Mouse (Mus musculus) cerebellum, adult 2 months (tissue): ENCODE data around the gene Map2k5. TPM values are rescaled to one million over a fixed set of nuclear protein-coding genes. Genes with fewer than 3 reads are reported as not detected.
A peak's percentile ranks its signal among the peaks of the same experiment; 100 is the strongest.

Experiments
- DNase-seq, 2 experiments: peaks; one replicate each; pipeline ENCODE4 v3.0.0; 2021
- H3K27ac ChIP-seq: fragments of 200-500 bp; 2 replicates; pipeline ENCODE4 v1.5.1; 2012; ENCODE audit warnings: low read length, control low read depth, inconsistent platforms; ENCODE audit not compliant: insufficient read depth
- H3K27me3 ChIP-seq: fragments of 200-500 bp; 2 replicates; pipeline ENCODE4 v1.6.1; 2012; ENCODE audit warnings: inconsistent platforms, mild to moderate bottlenecking, low read length, moderate library complexity; ENCODE audit not compliant: control insufficient read depth, insufficient read depth
- H3K4me1 ChIP-seq: fragments of 200-500 bp; 2 replicates; pipeline ENCODE4 v1.6.1; 2011; ENCODE audit warnings: low read length; ENCODE audit not compliant: control insufficient read depth, insufficient read depth
- H3K4me3 ChIP-seq: fragments of 200-500 bp; replicated peaks from 2 replicates; pipeline ENCODE3; 2011; ENCODE audit warnings: mild to moderate bottlenecking, low read depth, low read length, control low read depth; ENCODE audit not compliant: insufficient read depth
- CTCF ChIP-seq: fragments of 200-500 bp; IDR thresholded peaks from 2 replicates; pipeline ENCODE4 v1.5.1; 2011; ENCODE audit warnings: low read depth, mild to moderate bottlenecking, control low read depth, low read length, moderate library complexity, borderline replicate concordance; ENCODE audit not compliant: insufficient read depth
- POLR2A ChIP-seq: fragments of 200-500 bp; IDR thresholded peaks from 2 replicates; pipeline ENCODE4 v1.6.1; 2011; ENCODE audit warnings: low read length, control low read depth, borderline replicate concordance; ENCODE audit not compliant: insufficient read depth
- WGBS: fragments of 180-500 bp; shearing (Covaris S2); methylation state at CpG from one replicate; pipeline ENCODE4 v1.1.7; 2018; 5-methylcytosine and 5-hydroxymethylcytosine counted together
- polyA plus RNA-seq: library from polyadenylated mRNA; depleted of rRNA; stranded (reverse); fragments of >200 nt; gene quantifications from 2 replicates; pipeline ENCODE4 v1.2.3, GENCODE M21; 2012

Gene Map2k5
- polyA plus RNA-seq, 1 experiment: 36.2 TPM

DNA sequence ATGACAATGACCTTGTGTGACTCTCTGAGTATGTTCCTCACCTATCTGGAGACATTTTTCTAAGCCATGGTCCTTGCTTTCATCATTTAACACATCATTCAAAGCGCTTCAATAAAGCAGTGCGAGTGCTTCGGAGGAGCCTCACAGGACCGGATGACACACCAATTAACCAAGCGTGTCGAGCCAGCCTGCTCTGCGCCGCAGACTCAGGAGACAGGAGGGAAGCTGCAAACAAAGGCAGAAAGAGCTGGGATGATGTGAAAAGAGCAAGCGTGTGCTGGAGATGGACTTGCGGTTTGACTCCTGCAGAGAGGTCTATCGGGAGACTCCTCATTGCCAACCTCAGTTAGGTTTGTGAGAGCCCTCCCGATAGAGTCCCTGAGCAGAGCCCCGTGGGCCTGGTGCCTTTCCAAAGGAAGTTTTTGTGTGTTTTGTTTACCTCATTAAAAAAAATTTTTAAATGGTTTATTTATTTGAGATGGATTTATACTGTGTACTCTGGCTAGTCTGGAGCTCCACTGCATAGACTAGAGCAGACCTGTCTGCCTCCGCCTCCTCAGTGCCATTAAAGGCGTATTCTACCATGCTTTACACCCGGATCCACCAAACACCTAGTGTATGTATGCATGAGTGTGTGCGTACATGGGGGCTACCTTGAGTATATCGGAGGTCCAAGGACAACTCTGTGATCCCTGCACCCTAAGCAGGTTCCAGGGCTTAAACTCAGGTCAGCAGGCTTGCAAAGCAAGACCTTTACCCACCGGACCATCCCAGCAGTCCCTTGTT, 126.7 kb downstream of the Map2k5 start:
- Histone ChIP-seq H3K27me3 (no peaks in the 10 kb centered on the region), H3K27ac (no peak overlapping the region), H3K4me1 (no peaks in the 10 kb centered on the region), H3K4me3 (no peak overlapping the region)
- TF ChIP-seq POLR2A (no peak), CTCF (no peak)
- DNase-seq: peak in 1 of 2 experiments; percentile 28
- WGBS: 58% methylated on average over 19 of the region's 19 CpGs

DNA sequence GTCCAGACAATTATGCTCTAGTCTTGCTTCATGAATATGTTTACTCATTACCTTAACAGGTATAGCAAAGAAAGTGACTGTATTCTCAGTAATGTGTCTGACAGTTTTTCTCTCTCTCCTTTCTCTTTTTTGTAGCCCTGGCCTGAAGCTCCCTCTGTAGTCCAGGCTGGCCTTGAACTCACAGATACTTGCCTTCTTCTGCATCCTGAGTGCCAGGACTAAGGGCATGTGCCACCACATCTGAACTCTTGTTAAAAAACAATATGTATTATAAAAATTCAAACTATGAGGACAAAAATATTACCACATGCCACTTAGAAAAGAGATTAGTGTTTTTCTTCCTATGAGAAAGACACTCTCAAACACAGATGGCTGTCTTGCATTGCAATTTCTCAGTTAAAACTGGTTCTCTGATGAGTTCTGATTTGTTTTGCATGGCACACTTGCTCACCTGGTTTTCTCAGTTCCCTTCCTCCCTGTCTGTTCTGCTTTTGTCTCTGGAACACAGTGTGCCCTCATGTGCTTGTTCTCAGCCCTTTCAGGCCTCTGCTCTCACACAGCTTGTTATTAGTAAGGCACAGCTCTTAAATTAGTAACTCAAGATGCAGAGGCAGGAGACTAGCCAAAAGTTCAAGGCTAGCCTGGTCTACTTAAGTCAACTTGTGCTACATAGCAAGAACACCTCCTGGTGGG, 129.5 kb downstream of the Map2k5 start:
- H3K27me3 ChIP-seq: no peaks in the 10 kb centered on the region
- no peaks in the 10 kb centered on the region for H3K4me1 ChIP-seq
- DNase-seq: no peak
- no peak overlapping the region for H3K27ac ChIP-seq
- no peak overlapping the region for H3K4me3 ChIP-seq
- TF ChIP-seq CTCF: no peak
- TF ChIP-seq POLR2A: no peak

DNA sequence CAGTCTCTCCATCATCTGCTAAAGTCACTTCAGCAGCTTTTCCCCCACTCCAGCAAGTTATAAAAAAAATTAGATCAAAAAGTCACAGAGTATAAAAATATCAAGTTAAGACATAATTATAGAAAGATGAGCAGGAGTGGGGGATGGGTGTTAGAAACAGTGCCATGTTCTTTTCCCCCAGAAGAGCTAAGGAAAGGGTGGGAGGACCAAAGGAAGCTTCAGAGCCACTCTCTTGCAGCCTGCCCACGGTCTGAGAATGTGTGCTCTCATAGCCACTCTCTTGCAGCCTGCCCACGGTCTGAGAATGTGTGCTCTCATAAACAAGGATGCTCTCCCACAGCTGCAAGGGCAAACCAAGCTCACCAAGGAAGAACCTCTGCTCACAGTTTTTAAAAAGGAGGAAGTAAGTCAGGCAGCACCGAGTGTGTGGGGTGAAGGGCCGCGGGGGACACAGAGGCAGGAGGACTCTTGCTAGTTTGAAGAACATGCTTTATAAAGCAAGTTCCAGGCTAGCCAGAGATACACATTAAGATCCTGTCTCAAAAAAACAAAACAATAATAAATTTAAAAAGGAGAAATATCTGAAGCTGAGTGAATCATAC, 131.0 kb downstream of the Map2k5 start:
- WGBS: 59% methylated on average over 5 of the region's 5 CpGs
- no peak overlapping the region; the same call in 1 of the 2 replicates for H3K27ac ChIP-seq
- no peak for TF ChIP-seq CTCF
- TF ChIP-seq POLR2A: no peak
- H3K27me3 ChIP-seq: no peaks in the 10 kb centered on the region
- no peak for DNase-seq
- no peak overlapping the region for H3K4me3 ChIP-seq
- no peaks in the 10 kb centered on the region for H3K4me1 ChIP-seq

DNA sequence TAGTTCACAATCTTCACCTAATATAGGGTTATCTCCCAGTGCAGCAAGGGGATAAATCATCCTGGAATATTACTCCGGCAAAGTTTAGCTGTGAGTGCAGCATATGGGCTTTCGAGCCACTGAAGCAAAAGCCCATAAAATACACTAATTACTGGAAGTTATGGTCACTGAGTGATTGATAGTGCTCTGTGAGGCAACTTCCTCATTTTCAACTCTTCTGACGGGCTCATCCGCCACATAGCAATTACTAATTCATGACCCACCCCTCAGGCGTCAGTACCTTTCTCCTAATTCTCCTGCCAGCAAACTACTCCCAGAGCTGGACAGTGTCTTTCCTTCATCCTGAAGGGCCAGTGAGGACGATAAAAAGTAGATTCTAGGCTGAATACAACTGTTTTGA, 135.7 kb downstream of the Map2k5 start:
- no peak for TF ChIP-seq POLR2A
- TF ChIP-seq CTCF: no peak
- Histone ChIP-seq H3K4me3 (no peak overlapping the region), H3K27ac (no peak overlapping the region), H3K4me1 (no peaks in the 10 kb centered on the region), H3K27me3 (no peaks in the 10 kb centered on the region)
- no peak for DNase-seq
- 85% methylated on average over 6 of the region's 6 CpGs for WGBS

DNA sequence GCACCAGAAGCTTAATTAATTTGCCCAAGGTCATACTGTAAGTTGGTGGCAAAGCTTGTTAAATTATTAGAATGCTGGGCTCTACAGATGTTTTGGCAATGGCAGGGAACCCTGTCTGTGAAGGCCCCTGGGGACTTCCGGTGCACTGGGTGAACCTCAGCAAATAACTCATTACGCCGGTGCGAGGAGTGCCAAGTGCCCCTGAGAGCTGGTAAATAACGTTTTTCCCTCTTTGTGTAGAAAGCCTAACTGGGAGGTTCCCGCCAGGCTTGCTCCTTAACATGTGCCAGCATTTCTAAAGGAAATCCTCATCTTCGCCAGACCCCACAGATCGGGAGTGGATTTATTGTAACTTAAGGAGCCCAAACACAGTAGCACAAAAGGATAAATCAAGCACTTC, 136.5 kb downstream of the Map2k5 start:
- Histone ChIP-seq H3K4me3 (no peak overlapping the region), H3K4me1 (no peaks in the 10 kb centered on the region), H3K27ac (no peak overlapping the region), H3K27me3 (no peaks in the 10 kb centered on the region)
- no peak for TF ChIP-seq CTCF
- TF ChIP-seq POLR2A: no peak
- no peak for DNase-seq
- WGBS: 43% methylated on average over 8 of the region's 8 CpGs

DNA sequence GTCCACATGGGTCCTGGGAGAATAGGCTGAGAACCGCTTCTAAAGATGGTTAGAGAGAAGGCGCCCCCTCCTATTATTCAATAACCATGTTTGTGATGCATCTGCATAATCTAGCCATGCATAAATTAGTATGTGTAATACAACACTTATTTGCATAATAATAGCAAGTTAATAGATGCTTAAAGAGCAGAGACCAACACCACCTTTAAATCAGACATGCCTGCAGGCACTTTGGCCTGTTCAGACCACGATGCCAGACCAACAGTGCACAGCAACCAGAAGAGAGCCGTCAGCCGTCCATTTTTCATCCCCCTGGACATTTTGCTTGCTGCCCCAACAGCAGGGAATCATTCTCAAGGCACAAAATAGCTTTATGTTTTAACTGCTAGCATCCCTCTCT, 143.3 kb downstream of the Map2k5 start:
- DNase-seq: no peak
- 57% methylated on average over 5 of the region's 5 CpGs for WGBS
- H3K27ac ChIP-seq: no peak overlapping the region

DNA sequence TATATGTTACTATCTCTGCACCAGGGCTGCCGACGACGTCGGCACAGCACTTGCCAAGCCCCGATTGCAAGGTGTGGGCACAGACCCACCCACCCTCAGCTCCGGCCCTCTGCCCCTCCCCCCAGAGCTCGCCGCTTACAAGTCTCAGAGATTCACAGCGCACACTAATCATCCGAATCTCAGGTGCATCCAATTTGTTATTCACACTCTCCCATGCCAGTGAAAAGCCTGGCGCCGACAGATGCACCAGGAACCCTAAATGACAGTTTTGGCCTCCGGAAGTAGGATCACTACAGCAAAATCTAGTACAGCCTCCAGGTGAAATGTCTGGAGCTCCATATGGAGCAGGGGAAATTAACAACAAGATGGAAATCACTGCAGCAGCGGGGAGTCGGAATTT, 147.4 kb downstream of the Map2k5 start:
- TF ChIP-seq CTCF: no peak
- TF ChIP-seq POLR2A: no peak
- no peak overlapping the region for H3K4me3 ChIP-seq
- H3K27me3 ChIP-seq: no peaks in the 10 kb centered on the region
- no peak overlapping the region for H3K27ac ChIP-seq
- DNase-seq: peak; percentile 17 to 52
- 35% methylated on average over 15 of the region's 15 CpGs for WGBS
- no peaks in the 10 kb centered on the region for H3K4me1 ChIP-seq

More for the DNA sequence above, 143.3 kb downstream of the Map2k5 start:
- Histone ChIP-seq H3K4me3 (no peak overlapping the region), H3K4me1 (no peaks in the 10 kb centered on the region), H3K27me3 (no peaks in the 10 kb centered on the region)
- TF ChIP-seq POLR2A (no peak), CTCF (no peak)
